Mouse (Mus musculus) spleen, adult 2 months (tissue): Measurements from ENCODE around the gene Klf15. TPM values are rescaled to one million over a fixed set of nuclear protein-coding genes. Genes with fewer than 3 reads are reported as not detected.

Experiments
- DNase-seq, 2 experiments: peaks; one replicate each; pipeline versions ENCODE4 v3.0.0 to v3.0.0-alpha.2; 2012 to 2021; ENCODE audit warnings: low spot score in 2 of 2, low read depth in 1 of 2
- H3K27ac ChIP-seq: fragments of 200-500 bp; 2 replicates; pipeline ENCODE4 v1.5.1; 2012; ENCODE audit warnings: low read length, inconsistent platforms; ENCODE audit not compliant: insufficient read depth
- H3K27me3 ChIP-seq: fragments of 200-500 bp; 2 replicates; pipeline ENCODE4 v1.6.1; 2012; ENCODE audit warnings: mild to moderate bottlenecking, moderate library complexity, low read length, inconsistent platforms; ENCODE audit not compliant: control insufficient read depth, insufficient read depth
- H3K36me3 ChIP-seq: fragments of 200-500 bp; 2 replicates; pipeline ENCODE4 v1.6.1; 2012; ENCODE audit warnings: mild to moderate bottlenecking, low read length, inconsistent platforms; ENCODE audit not compliant: control insufficient read depth, insufficient read depth
- H3K4me1 ChIP-seq: fragments of 200-500 bp; 2 replicates; pipeline ENCODE4 v1.6.1; 2011; ENCODE audit warnings: inconsistent platforms; ENCODE audit not compliant: control insufficient read depth, insufficient read depth, insufficient read length
- H3K4me3 ChIP-seq: fragments of 200-500 bp; 2 replicates; pipeline ENCODE4 v1.5.1; 2011; ENCODE audit warnings: mild to moderate bottlenecking, inconsistent platforms; ENCODE audit not compliant: insufficient read depth, insufficient read length; ENCODE audit errors: extremely low read depth
- CTCF ChIP-seq: fragments of 200-500 bp; IDR thresholded peaks from 2 replicates; pipeline ENCODE4 v1.5.1; 2011; ENCODE audit warnings: mild to moderate bottlenecking, inconsistent platforms; ENCODE audit not compliant: insufficient read depth, insufficient read length, insufficient replicate concordance; ENCODE audit errors: extremely low read depth
- POLR2A ChIP-seq: fragments of 200-500 bp; IDR thresholded peaks from 2 replicates; pipeline ENCODE4 v1.6.1; 2011; ENCODE audit warnings: low read depth, low read length, inconsistent platforms
- WGBS: fragments of 180-500 bp; shearing (Covaris S2); methylation state at CpG from one replicate; pipeline ENCODE4 v1.1.7; 2018; 5-methylcytosine and 5-hydroxymethylcytosine counted together
- polyA plus RNA-seq: library from polyadenylated mRNA; depleted of rRNA; stranded (reverse); fragments of >200 nt; gene quantifications from 2 replicates; pipeline ENCODE4 v1.2.3, GENCODE M21; 2012

The Klf15 gene
- polyA plus RNA-seq, 1 experiment = 9.7 TPM

GRCm38 (mm10) chr6:90505906-90506305, 43.5 kb downstream of the Klf15 start:
- Histone ChIP-seq H3K36me3 (no peaks in the 10 kb centered on the region), H3K27me3 (no peaks in the 10 kb centered on the region), H3K27ac (no peak overlapping the region), H3K4me1 (no peaks in the 10 kb centered on the region), H3K4me3 (no peak overlapping the region)
- 76% methylated on average over 6 of the region's 6 CpGs for WGBS
- DNase-seq = no peak
- no peak for TF ChIP-seq CTCF
- no peak for TF ChIP-seq POLR2A

GRCm38 (mm10) chr6:90506673-90507311, 44.4 kb downstream of the Klf15 start:
- DNase-seq = no peak
- Histone ChIP-seq H3K36me3 (no peaks in the 10 kb centered on the region), H3K4me3 (no peak overlapping the region), H3K4me1 (no peaks in the 10 kb centered on the region), H3K27ac (no peak overlapping the region), H3K27me3 (no peaks in the 10 kb centered on the region)
- TF ChIP-seq POLR2A = no peak
- TF ChIP-seq CTCF = no peak
- WGBS = 77% methylated on average over 16 of the region's 16 CpGs

DNA sequence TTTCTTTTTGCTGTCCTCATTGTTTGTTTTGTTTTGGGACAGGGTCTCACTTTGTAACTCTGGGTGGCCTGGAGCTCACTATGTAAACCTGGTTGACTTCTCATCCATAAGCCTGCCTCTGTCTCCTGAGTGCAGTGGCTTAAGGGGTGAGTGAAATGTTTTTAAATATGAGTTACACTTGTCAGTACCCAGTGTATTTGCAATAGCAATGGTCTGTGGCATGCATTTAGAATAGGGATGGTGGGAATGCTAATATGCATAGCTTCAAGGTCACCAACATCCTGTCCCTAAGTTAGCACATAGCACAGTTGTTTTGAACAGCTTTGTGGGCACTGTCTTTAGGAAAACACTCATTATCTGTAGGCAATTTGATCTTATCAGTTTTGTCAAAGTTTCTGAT, 45.1 kb downstream of the Klf15 start:
- Histone ChIP-seq H3K4me1 (no peaks in the 10 kb centered on the region), H3K27me3 (no peaks in the 10 kb centered on the region), H3K4me3 (no peak overlapping the region), H3K27ac (no peak overlapping the region), H3K36me3 (no peaks in the 10 kb centered on the region)
- no peak for DNase-seq
- TF ChIP-seq CTCF = no peak

GRCm38 (mm10) chr6:90508197-90508624, 45.8 kb downstream of the Klf15 start:
- TF ChIP-seq POLR2A (no peak), CTCF (no peak)
- Histone ChIP-seq H3K27me3 (no peaks in the 10 kb centered on the region), H3K4me1 (no peaks in the 10 kb centered on the region), H3K4me3 (no peak overlapping the region), H3K36me3 (no peaks in the 10 kb centered on the region), H3K27ac (no peak overlapping the region)
- DNase-seq = no peak
- WGBS = 79% methylated on average over 4 of the region's 4 CpGs

DNA sequence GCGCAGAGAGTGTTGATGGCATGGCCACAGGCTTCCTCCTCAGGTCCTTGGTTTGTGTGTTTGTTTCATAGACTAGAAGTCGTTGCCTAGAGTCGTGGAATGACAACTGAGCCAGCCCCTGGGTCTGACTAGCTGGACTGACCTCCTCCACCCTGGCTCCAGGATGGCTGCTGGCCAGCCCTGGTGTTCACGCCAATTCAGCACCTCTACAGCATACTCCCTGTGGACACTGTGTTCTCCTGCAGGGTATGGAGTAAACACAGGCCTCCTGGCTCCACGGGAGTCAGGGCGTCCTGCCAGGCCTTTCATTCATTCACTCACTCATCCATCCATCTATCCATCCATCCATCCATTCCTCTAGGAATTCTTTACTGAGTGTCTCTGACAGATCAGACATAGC, 46.7 kb downstream of the Klf15 start:
- Histone ChIP-seq H3K4me1 (no peaks in the 10 kb centered on the region), H3K36me3 (no peaks in the 10 kb centered on the region), H3K27ac (no peak overlapping the region), H3K27me3 (no peaks in the 10 kb centered on the region), H3K4me3 (no peak overlapping the region)
- TF ChIP-seq POLR2A (no peak), CTCF (no peak)
- DNase-seq = no peak
- WGBS = 74% methylated on average over 6 of the region's 6 CpGs

DNA sequence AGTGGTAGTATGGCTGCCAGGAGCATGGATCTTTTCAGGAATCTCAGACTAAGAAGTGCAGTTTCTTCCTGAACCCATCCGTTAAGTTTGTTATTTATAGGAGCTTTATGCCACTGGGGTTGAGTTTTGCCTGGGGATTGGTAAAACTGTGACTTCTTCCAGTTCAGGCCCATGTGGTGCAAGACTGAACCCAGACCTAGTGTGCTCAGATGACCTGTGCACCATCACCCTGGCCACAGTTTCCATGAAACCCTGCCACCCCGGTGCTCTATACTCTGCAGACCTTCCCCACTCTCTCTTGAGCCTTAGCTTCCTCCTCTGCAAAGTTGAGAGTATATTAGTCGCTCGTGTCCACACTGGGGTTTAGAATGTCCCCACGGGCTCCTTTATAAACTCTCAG, 50.0 kb downstream of the Klf15 start:
- no peaks in the 10 kb centered on the region for H3K36me3 ChIP-seq
- no peak overlapping the region for H3K27ac ChIP-seq
- H3K4me3 ChIP-seq = no peak overlapping the region
- DNase-seq = no peak
- TF ChIP-seq POLR2A (no peak), CTCF (no peak)
- WGBS = 86% methylated on average over 5 of the region's 5 CpGs
- H3K4me1 ChIP-seq = no peaks in the 10 kb centered on the region
- H3K27me3 ChIP-seq = no peaks in the 10 kb centered on the region

DNA sequence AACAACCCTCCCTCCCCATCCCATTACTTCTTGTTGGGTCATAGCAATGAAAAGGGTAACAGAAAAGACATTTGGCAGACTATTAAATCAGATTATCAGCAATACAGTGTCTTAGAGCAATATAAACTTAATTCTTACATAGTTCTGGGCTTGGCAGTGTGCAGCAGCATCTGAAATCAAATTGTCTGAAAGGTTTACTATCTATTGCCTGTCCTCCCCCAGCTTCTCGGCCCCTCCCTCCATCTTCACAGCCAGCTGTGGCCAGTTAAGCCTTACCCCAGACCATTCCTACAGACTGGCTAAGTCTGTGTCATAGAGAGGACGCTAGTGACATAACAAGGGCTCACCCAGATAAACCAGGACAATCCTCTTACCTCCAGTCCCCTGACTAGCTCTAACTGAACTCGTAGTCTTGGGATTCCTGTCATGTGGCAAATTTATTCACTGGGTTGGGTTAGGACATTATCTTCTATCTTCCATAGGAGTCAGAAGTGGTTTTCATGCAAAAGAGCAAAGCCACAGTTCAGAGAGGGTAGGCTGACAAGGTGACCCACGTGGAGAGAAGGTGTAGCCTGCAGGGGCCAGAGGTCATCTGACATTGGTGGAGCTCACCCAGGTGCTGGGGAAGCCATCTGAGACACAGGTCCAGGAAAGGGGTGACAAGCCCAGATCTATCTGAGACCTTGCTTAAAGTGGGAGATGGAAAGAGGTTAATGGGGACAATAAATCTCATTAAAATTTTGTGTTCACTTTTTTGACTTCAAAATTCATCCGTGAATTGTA, 50.9 kb downstream of the Klf15 start:
- H3K36me3 ChIP-seq = no peaks in the 10 kb centered on the region
- H3K27me3 ChIP-seq = no peaks in the 10 kb centered on the region
- TF ChIP-seq CTCF (no peak), POLR2A (no peak)
- H3K4me3 ChIP-seq = no peak overlapping the region
- H3K4me1 ChIP-seq = no peaks in the 10 kb centered on the region
- 68% methylated on average over 5 of the region's 5 CpGs for WGBS
- no peak overlapping the region for H3K27ac ChIP-seq
- DNase-seq = no peak
